In the genomic region with DNA sequence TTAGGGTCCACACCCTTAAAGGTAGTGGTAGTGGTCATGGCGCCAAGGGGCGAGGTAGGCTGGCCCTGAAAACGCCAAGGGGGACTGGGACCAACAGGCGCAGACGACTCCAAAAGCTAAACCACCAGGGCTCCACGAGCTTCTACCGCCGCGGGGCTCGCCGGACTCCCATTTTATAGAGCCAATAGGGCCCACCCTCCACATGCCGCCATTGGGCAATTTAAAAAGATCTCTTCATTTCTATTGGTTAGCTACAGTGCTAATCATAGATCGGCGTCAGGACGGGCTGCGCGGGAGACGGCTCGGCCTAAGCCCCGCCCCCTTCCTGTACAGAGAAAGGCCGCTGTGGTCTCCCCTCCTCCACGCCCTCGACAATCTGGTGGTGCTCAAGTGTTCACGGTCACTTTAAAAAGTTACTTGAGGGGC, we compare ENCODE assay signal across 8 mouse cellular contexts. TPM values are rescaled to one million over a fixed set of nuclear protein-coding genes. Genes with fewer than 3 reads are reported as not detected.
DNase-seq lines count a peak whose midpoint lies in the region; ATAC-seq lines count a peak whose summit lies in the region.

Gene Jpt1 (minus strand): TSS at position 150 of the 426 bp plus-strand sequence.

- peak; percentile 97 to 100 for DNase-seq in adrenal gland, adult (ENCODE audit: inconsistent age in 2 of 2, low spot score in 1 of 2)
- peak; percentile 98 for DNase-seq in embryo, embryonic 10.5 days (ENCODE audit: low spot score)
- peak; percentile 95 for DNase-seq in gastrocnemius, postnatal 14 days
- DNase-seq in left cerebral cortex, postnatal 10 days (ENCODE audit: extremely low spot score in 1 of 2, low spot score in 2 of 2): peak; percentile 97
- peak; percentile 95 for DNase-seq in right cerebral cortex, postnatal 25 days
- DNase-seq in urinary bladder, postnatal 4 days (ENCODE audit: low spot score in 2 of 2): peak; percentile 95

- intact Hi-C loops in gastrocnemius, postnatal 14 days (cut with DNase I; ENCODE audit: low total_unique reads): no loop called here
- intact Hi-C loops in left cerebral cortex, postnatal 10 days (cut with DNase I): no loop called here

- peak; percentile 96 for ATAC-seq in inflammation-experienced regulatory T-cells, adult 6 months
- peak; percentile 83 for ATAC-seq in megakaryocyte-erythroid progenitor cell, adult 5-6 weeks (replicated peaks; ENCODE audit: low FRiP score, low TSS enrichment, poor library complexity, severe bottlenecking)

RNA-seq across cellular contexts. Expression of gene Jpt1, which starts in this region (rescaled TPM):
- total RNA-seq in gastrocnemius, postnatal 14 days (2021): 10 to 100 TPM; 84.9 to 97.5 TPM
- 100 to 1,000 TPM; 619 to 638 (median 633) TPM for polyA plus RNA-seq in inflammation-experienced regulatory T-cells, adult 6 months (2017; shearing (Covaris generic))
- total RNA-seq in left cerebral cortex, postnatal 10 days (2021): 100 to 1,000 TPM; 312 to 341 TPM
- total RNA-seq in megakaryocyte-erythroid progenitor cell, adult 5-6 weeks (2014; fragmentation: Nextera tagmentation): 167 and 191 TPM in 2 replicates
- total RNA-seq in megakaryocyte-erythroid progenitor cell, adult 5-6 weeks (2017): 122 and 142 TPM in 2 replicates

Comparison
In these comparisons a context has a peak if more than half of its experiments do, and no peak if none do; other contexts are left out.
1. Peak in every context shown above with its lines: DNase-seq and ATAC-seq.